Mouse (Mus musculus): ENCODE measurements around the gene Sipa1l3. TPM values are rescaled to one million over a fixed set of nuclear protein-coding genes. Genes with fewer than 3 reads are reported as not detected.
A peak's percentile ranks its signal among the peaks of the same experiment; 100 is the strongest.

Sipa1l3 gene
- polyA plus RNA-seq, 1 experiment from 2014 or later: 22.4 TPM

GRCm38 (mm10) chr7:29328984-29329383 lies 189.5 kb downstream of the Sipa1l3 start:
- Histone ChIP-seq H3K4me3 (no peak overlapping the region), H3K27me3 (replicated peaks) (no peaks in the 10 kb centered on the region), H3K27ac (no peak overlapping the region), H3K4me1 (no peaks in the 10 kb centered on the region), H3K36me3 (replicated peaks) (peaks cover 14% of the 10 kb centered on the region), H3K9me3 (no peaks in the 10 kb centered on the region), H3K9ac (no peak overlapping the region), H3K4me2 (no peak overlapping the region)
- 89% methylated on average over 16 of the region's 16 CpGs for WGBS
- ATAC-seq (replicated peaks): no peak

DNA sequence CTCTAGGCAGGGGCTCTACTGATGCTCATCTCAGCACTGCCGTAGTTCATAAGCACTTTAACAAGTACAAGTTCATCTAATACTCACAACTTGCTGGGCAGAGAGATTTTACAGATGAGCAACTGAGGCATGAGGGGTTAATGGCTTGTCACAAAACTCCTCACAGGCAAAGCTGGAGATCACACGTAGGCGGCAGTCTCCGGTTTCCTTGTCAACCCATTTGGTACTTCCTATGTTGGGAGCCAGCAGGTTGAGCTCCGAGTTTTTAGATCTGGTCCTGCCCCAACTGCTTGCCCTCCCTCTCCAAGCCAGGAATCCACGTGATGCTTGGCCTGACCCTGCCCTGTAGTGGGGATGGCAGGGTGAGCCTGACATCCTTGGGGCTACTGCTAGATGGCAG lies 191.4 kb downstream of the Sipa1l3 start:
- no peaks in the 10 kb centered on the region for H3K9me3 ChIP-seq
- no peak for ATAC-seq (replicated peaks)
- H3K36me3 ChIP-seq (replicated peaks): peaks cover 20% of the 10 kb centered on the region
- WGBS: 92% methylated on average over 6 of the region's 6 CpGs
- H3K4me3 ChIP-seq: no peak overlapping the region
- no peaks in the 10 kb centered on the region for H3K27me3 ChIP-seq (replicated peaks)
- no peaks in the 10 kb centered on the region for H3K4me1 ChIP-seq
- no peak overlapping the region for H3K27ac ChIP-seq
- no peak overlapping the region for H3K4me2 ChIP-seq
- no peak overlapping the region for H3K9ac ChIP-seq

DNA sequence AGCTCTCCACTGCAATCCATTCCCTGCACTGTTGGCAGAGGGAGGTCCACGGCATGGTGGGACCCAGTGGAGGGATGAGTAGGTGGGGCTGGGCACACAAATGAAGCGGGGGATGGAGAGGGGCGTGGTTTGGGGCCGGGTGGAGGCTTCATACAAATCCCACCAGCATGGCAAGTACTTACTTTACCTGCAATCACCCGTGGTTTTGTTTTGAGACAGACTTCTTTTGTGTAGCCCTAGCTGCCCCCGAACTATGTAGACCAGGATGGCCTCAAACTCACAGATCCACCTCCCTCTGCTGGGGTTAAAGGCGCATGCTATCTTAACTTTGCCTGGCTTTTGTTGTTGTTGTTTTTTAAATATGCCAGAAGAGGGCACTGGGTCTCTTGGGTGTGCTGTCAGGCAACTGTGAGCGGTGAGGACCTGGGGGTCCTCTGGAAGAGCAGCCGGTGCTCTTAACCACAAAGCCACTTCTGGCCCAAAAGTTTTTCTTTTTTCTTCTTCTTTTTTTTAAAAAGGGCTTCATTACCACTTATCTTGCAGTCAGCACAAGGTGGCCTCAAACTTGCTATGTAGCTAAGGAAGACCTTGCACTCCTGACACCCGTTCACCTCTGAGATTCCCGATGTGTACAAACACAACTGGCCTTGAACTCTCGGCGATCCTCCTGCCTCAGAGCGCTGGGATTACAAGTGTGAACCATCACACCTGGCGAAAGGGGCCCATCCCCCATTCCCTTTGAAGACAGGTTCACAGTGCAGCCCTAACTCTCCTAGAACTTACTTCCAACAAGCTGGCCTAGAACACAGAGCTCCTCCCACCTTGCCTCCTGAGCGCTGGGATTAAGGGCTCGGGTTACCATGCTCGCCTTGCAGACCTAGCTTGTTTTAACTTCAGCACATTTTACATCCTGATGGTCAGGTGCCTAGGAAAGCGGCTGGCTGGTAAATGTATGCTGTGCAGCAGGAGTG lies 198.8 kb downstream of the Sipa1l3 start:
- Histone ChIP-seq H3K4me3 (no peak overlapping the region), H3K9ac (0 out of 2 replicates have a peak overlapping the region, but pooled peaks have one; percentile 15), H3K4me2 (peak overlapping the region; percentile 43), H3K27me3 (replicated peaks) (no peaks in the 10 kb centered on the region), H3K9me3 (no peaks in the 10 kb centered on the region), H3K4me1 (peaks cover 67% of the 10 kb centered on the region), H3K27ac (peak overlapping the region; percentile 92), H3K36me3 (replicated peaks) (0 out of 2 replicates have a peak, but pooled peaks cover 6% of the 10 kb centered on the region)
- ATAC-seq (replicated peaks): 0 out of 2 replicates have a peak, but pooled peaks have one; percentile 4
- 12% methylated on average over 19 of the region's 19 CpGs for WGBS

- ATAC-seq (replicated peaks): peak; percentile 5
- Histone ChIP-seq H3K9ac (peak overlapping the region; percentile 15; the same call in 1 of the 2 replicates), H3K36me3 (replicated peaks) (0 out of 2 replicates have a peak, but pooled peaks cover 4% of the 10 kb centered on the region), H3K27me3 (replicated peaks) (no peaks in the 10 kb centered on the region), H3K4me1 (peaks cover 80% of the 10 kb centered on the region), H3K9me3 (no peaks in the 10 kb centered on the region), H3K4me2 (peak overlapping the region; percentile 43), H3K27ac (peak overlapping the region; percentile 92), H3K4me3 (no peak overlapping the region)
- WGBS: 4% methylated on average over 18 of the region's 18 CpGs
Measured at GRCm38 (mm10) chr7:29318115-29318911, 200.1 kb downstream of the Sipa1l3 start.

GRCm38 (mm10) chr7:29317558-29317957 lies 200.9 kb downstream of the Sipa1l3 start:
- Histone ChIP-seq H3K36me3 (replicated peaks) (no peaks in the 10 kb centered on the region), H3K27me3 (replicated peaks) (no peaks in the 10 kb centered on the region), H3K4me2 (peak overlapping the region; percentile 43), H3K27ac (peak overlapping the region; percentile 92), H3K4me3 (no peak overlapping the region), H3K9ac (peak overlapping the region; percentile 7), H3K4me1 (peaks cover 86% of the 10 kb centered on the region), H3K9me3 (no peaks in the 10 kb centered on the region)
- 0% methylated on average over 2 of the region's 2 CpGs for WGBS
- ATAC-seq (replicated peaks): peak; percentile 48

GRCm38 (mm10) chr7:29316976-29317375 lies 201.5 kb downstream of the Sipa1l3 start:
- no peak overlapping the region for H3K4me3 ChIP-seq
- H3K27me3 ChIP-seq (replicated peaks): no peaks in the 10 kb centered on the region
- H3K4me1 ChIP-seq: peaks cover 90% of the 10 kb centered on the region
- peak overlapping the region; percentile 92 for H3K27ac ChIP-seq
- 2% methylated on average over 10 of the region's 10 CpGs for WGBS
- ATAC-seq (replicated peaks): peak; percentile 32
- peak overlapping the region; percentile 7 for H3K9ac ChIP-seq
- 0 out of 2 replicates have a peak, but pooled peaks cover 3% of the 10 kb centered on the region for H3K36me3 ChIP-seq (replicated peaks)
- H3K9me3 ChIP-seq: no peaks in the 10 kb centered on the region
- peak overlapping the region; percentile 43 for H3K4me2 ChIP-seq

DNA sequence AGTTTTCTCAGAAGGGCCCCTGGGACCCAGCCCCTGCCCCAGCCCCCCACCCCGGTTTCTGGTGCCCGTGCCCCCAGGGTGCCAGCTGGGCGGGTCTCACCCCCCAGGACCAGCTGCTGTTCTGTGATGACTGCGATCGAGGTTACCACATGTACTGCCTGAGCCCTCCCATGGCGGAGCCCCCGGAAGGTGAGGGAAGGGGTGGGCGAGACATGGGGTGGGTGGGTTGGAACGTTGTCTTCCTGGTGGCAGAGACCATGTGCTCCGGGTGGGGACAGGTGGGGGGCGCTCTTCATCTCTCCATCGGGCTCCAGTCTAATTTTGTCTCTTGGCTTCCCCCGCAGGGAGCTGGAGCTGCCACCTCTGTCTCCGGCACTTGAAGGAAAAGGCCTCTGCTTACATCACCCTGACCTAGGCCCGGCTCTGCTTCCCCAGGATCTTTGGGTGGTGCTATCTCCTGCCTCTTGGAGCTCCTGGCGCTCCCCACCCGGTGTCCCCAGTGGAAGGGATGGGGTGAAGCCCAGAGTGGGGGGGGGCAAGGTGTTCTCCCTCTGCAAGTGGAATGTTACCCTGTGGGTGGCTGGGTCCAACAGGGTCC lies 202.2 kb downstream of the Sipa1l3 start:
- 46% methylated on average over 17 of the region's 17 CpGs for WGBS
- no peak for ATAC-seq (replicated peaks)
- Histone ChIP-seq H3K9me3 (no peaks in the 10 kb centered on the region), H3K36me3 (replicated peaks) (peaks cover 10% of the 10 kb centered on the region; the same call in 1 of the 2 replicates), H3K4me3 (no peak overlapping the region), H3K4me1 (peaks cover 91% of the 10 kb centered on the region), H3K9ac (peak overlapping the region; percentile 7), H3K4me2 (peak overlapping the region; percentile 43), H3K27me3 (replicated peaks) (no peaks in the 10 kb centered on the region), H3K27ac (peak overlapping the region; percentile 92)

DNA sequence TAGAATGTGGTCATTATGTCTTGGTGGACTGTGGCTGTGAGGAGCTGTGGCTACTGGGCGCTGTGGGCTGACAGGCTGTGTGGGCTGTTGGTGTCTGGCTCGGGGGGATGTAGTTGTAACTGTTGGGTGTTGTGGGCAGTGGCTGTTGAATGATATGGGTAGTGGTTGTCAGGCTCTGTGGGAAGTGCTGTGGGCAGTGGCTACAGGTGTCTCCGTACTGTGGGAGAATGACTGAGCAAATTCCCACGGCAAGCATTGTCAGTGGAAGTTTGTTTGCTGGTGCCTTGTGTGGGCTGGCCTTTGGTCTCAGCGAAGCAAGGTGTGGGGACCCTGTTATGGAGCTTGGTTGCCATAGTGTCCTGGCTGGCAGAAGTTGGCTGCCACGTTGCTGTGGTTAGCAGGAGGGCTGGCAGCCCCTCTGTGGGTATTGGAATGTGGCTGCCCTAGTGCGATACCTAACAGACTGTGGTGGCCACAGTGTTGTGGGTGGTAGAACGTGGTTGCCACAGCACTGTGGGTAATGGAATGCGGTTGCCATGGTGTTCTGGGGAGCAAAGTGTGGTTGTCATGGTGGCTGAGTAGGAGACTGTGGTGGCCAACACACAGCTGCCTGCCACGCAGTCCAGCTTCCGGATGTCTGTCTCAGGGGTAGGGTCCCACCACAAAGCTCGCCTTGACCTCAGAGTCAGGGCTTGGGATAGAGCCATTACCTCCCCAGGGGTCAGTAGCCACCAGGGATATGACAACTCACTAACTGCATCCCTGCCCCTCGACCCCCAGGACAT lies 203.4 kb downstream of the Sipa1l3 start:
- no peak overlapping the region for H3K9ac ChIP-seq
- no peak for ATAC-seq (replicated peaks)
- peaks cover 93% of the 10 kb centered on the region for H3K4me1 ChIP-seq
- no peaks in the 10 kb centered on the region for H3K27me3 ChIP-seq (replicated peaks)
- 41% methylated on average over 13 of the region's 13 CpGs for WGBS
- peak overlapping the region; percentile 92 for H3K27ac ChIP-seq
- peaks cover 12% of the 10 kb centered on the region; the same call in 1 of the 2 replicates for H3K36me3 ChIP-seq (replicated peaks)
- H3K4me3 ChIP-seq: no peak overlapping the region
- no peaks in the 10 kb centered on the region for H3K9me3 ChIP-seq
- H3K4me2 ChIP-seq: peak overlapping the region; percentile 43

DNA sequence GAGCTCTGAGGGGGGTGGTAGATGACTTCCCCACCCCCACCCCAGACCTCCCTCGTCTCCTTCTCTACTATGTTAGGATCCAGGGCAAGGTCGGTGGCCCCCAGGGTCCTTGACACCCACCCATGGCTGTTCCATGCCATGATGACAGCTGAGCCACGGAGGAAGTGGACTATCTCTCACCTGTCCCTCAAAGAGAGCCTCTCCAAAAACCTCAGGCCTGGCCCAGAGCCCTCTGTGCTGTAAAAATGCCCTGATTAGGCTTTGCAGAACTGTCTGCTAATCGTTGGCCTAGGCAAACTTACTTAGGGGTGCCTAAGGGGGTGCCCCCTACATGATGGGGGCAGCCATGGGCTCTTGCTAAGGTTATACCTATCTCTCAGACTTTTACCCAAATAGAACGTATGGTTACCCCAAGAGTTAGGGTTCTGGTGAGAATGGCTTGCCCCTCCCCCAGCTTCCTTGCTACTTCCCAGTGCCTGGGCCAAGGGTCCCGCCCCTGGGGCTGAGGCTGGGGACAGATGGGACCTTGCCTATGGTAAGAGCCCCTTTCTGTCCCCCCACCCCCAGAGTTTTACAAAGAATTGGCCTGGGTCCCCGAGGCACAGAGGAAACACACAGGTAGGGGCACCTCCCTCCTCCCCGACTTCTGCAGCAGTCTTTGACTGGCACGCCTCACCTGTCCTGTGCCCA lies 204.7 kb downstream of the Sipa1l3 start:
- Histone ChIP-seq H3K27ac (peak overlapping the region; percentile 92), H3K36me3 (replicated peaks) (peaks cover 12% of the 10 kb centered on the region; the same call in 1 of the 2 replicates), H3K9me3 (no peaks in the 10 kb centered on the region), H3K4me2 (peak overlapping the region; percentile 43), H3K4me1 (peaks cover 91% of the 10 kb centered on the region), H3K9ac (no peak overlapping the region), H3K27me3 (replicated peaks) (no peaks in the 10 kb centered on the region), H3K4me3 (peak overlapping the region; percentile 8; the same call in 1 of the 2 replicates)
- ATAC-seq (replicated peaks): no peak
- 54% methylated on average over 9 of the region's 9 CpGs for WGBS

GRCm38 (mm10) chr7:29313051-29313450 lies 205.4 kb downstream of the Sipa1l3 start:
- 14% methylated on average over 9 of the region's 9 CpGs for WGBS
- H3K4me3 ChIP-seq: peak overlapping the region; percentile 9; the same call in 1 of the 2 replicates

More at GRCm38 (mm10) chr7:29313051-29313450, 205.4 kb downstream of the Sipa1l3 start:
- no peaks in the 10 kb centered on the region for H3K9me3 ChIP-seq
- no peaks in the 10 kb centered on the region for H3K27me3 ChIP-seq (replicated peaks)
- H3K4me1 ChIP-seq: peaks cover 89% of the 10 kb centered on the region
- no peak for ATAC-seq (replicated peaks)
- peak overlapping the region; percentile 43 for H3K4me2 ChIP-seq
- H3K9ac ChIP-seq: peak overlapping the region; percentile 0; the same call in 1 of the 2 replicates
- H3K27ac ChIP-seq: peak overlapping the region; percentile 64
- peaks cover 12% of the 10 kb centered on the region; the same call in 1 of the 2 replicates for H3K36me3 ChIP-seq (replicated peaks)

All from midbrain, embryonic 15.5 days (tissue).